Mouse (Mus musculus) midbrain, embryonic 10.5 days (tissue): Measurements from ENCODE around the gene Gm9844. TPM values are rescaled to one million over a fixed set of nuclear protein-coding genes. Genes with fewer than 3 reads are reported as not detected.
"Not testable (repeated sequence)": the region's sequence is repeated elsewhere in the genome, so short reads cannot be mapped to it uniquely, and the experiment has no call there.

ENCODE experiments used
- DNase-seq: peaks from one replicate; pipeline ENCODE4 v3.0.0-alpha.2; 2017; ENCODE audit warnings: low spot score
- H3K27ac ChIP-seq: fragments of 300-500 bp; sonication (generic); replicated peaks from 2 replicates; pipeline ENCODE4 v1.5.1; 2016; ENCODE audit warnings: mild to moderate bottlenecking
- H3K27me3 ChIP-seq: fragments of 300-500 bp; sonication (generic); 2 replicates; pipeline ENCODE4 v1.6.1; 2016; ENCODE audit warnings: low read depth, mild to moderate bottlenecking; ENCODE audit not compliant: poor library complexity, severe bottlenecking
- H3K36me3 ChIP-seq: fragments of 300-500 bp; sonication (generic); 2 replicates; pipeline ENCODE4 v1.6.1; 2016; ENCODE audit warnings: mild to moderate bottlenecking, moderate library complexity
- H3K4me1 ChIP-seq: fragments of 300-500 bp; sonication (generic); 2 replicates; pipeline ENCODE4 v1.6.1; 2016
- H3K4me3 ChIP-seq: fragments of 300-500 bp; sonication (generic); 2 replicates; pipeline ENCODE4 v1.5.1; 2016; ENCODE audit warnings: mild to moderate bottlenecking, moderate library complexity
- H3K9me3 ChIP-seq: fragments of 300-500 bp; sonication (generic); replicated peaks from 2 replicates; pipeline ENCODE4 v1.6.1; 2016; ENCODE audit warnings: mild to moderate bottlenecking
- WGBS: fragments of 180-500 bp; shearing (Covaris S2); methylation state at CpG from one replicate; pipeline ENCODE4 v1.1.7; 2016; 5-methylcytosine and 5-hydroxymethylcytosine counted together
- polyA plus RNA-seq: library from polyadenylated mRNA; unstranded; fragments of >200 nt; fragmentation: Nextera tagmentation; extraction: Ambion mirVana; gene quantifications from 2 replicates; pipeline ENCODE4 v1.2.1, GENCODE M21; 2016

The Gm9844 gene
- polyA plus RNA-seq: 15.7 and 17.2 TPM in 2 replicates

- Histone ChIP-seq H3K27ac (no peak within 1 kb of the TSS), H3K4me1 (peaks cover 9% of the 10 kb centered on the region), H3K4me3 (no peak within 1 kb of the TSS), H3K27me3 (no peaks in the 10 kb centered on the region; the same call in 1 of the 2 replicates), H3K9me3 (no peaks in the 10 kb centered on the region), H3K36me3 (no peaks in the 10 kb centered on the region)
- no peak for DNase-seq
- 89% methylated on average over 7 of the region's 7 CpGs for WGBS
These were observed at the start of gene Gm9844 for GRCm38 (mm10) chr7:24861913-24862312. Gene Gm9844 (plus strand): TSS chr7:24862213.

- WGBS: under 1% methylated on average over 3 of the region's 3 CpGs
- Histone ChIP-seq H3K27me3 (no peaks in the 10 kb centered on the region), H3K4me3 (no peak overlapping the region), H3K9me3 (no peaks in the 10 kb centered on the region), H3K4me1 (no peaks in the 10 kb centered on the region), H3K36me3 (no peaks in the 10 kb centered on the region), H3K27ac (no peak overlapping the region)
- DNase-seq: peak; percentile 69
These were observed 44.5 kb upstream of the Gm9844 start for GRCm38 (mm10) chr7:24817502-24817901.

GRCm38 (mm10) chr7:24824452-24824851, 37.6 kb upstream of the Gm9844 start:
- no peaks in the 10 kb centered on the region for H3K36me3 ChIP-seq
- H3K4me3 ChIP-seq: no peak overlapping the region
- no peaks in the 10 kb centered on the region for H3K9me3 ChIP-seq
- no peak for DNase-seq
- no peaks in the 10 kb centered on the region for H3K4me1 ChIP-seq
- no peak overlapping the region for H3K27ac ChIP-seq
- no peaks in the 10 kb centered on the region for H3K27me3 ChIP-seq
- WGBS: 81% methylated on average over 7 of the region's 7 CpGs

- WGBS: 88% methylated on average over 4 of the region's 4 CpGs
- no peak overlapping the region for H3K4me3 ChIP-seq
- DNase-seq: no peak
These were observed 34.8 kb upstream of the Gm9844 start for GRCm38 (mm10) chr7:24827181-24827580.

GRCm38 (mm10) chr7:24838732-24839409, 23.1 kb upstream of the Gm9844 start:
- not testable (repeated sequence) for H3K27me3 ChIP-seq, DNase-seq, H3K27ac ChIP-seq, H3K36me3 ChIP-seq, H3K4me3 ChIP-seq, H3K4me1 ChIP-seq, H3K9me3 ChIP-seq
- 67% methylated on average over 12 of the region's 13 CpGs for WGBS

More at GRCm38 (mm10) chr7:24827181-24827580, 34.8 kb upstream of the Gm9844 start:
- no peaks in the 10 kb centered on the region for H3K4me1 ChIP-seq
- H3K9me3 ChIP-seq: no peaks in the 10 kb centered on the region
- H3K27me3 ChIP-seq: no peaks in the 10 kb centered on the region
- H3K27ac ChIP-seq: no peak overlapping the region
- H3K36me3 ChIP-seq: no peaks in the 10 kb centered on the region

GRCm38 (mm10) chr7:24839410-24839808, 22.6 kb upstream of the Gm9844 start:
- Histone ChIP-seq H3K36me3 (no peaks in the 10 kb centered on the region), H3K27ac (no peak overlapping the region), H3K9me3 (no peaks in the 10 kb centered on the region), H3K4me1 (no peaks in the 10 kb centered on the region; the same call in 1 of the 2 replicates), H3K27me3 (no peaks in the 10 kb centered on the region), H3K4me3 (no peak overlapping the region)
- no peak for DNase-seq
- WGBS: 80% methylated on average over 8 of the region's 8 CpGs

GRCm38 (mm10) chr7:24840331-24840730, 21.7 kb upstream of the Gm9844 start:
- H3K4me3 ChIP-seq: no peak overlapping the region
- H3K9me3 ChIP-seq: no peaks in the 10 kb centered on the region
- H3K4me1 ChIP-seq: no peaks in the 10 kb centered on the region; the same call in 1 of the 2 replicates
- 57% methylated on average over 3 of the region's 3 CpGs for WGBS
- H3K27ac ChIP-seq: no peak overlapping the region
- H3K27me3 ChIP-seq: no peaks in the 10 kb centered on the region
- no peaks in the 10 kb centered on the region for H3K36me3 ChIP-seq
- no peak for DNase-seq

GRCm38 (mm10) chr7:24841009-24841408, 21.0 kb upstream of the Gm9844 start:
- H3K27ac ChIP-seq: no peak overlapping the region
- no peaks in the 10 kb centered on the region for H3K27me3 ChIP-seq
- no peaks in the 10 kb centered on the region for H3K36me3 ChIP-seq
- DNase-seq: no peak
- peaks cover 7% of the 10 kb centered on the region for H3K4me1 ChIP-seq
- no peak overlapping the region for H3K4me3 ChIP-seq
- H3K9me3 ChIP-seq: no peaks in the 10 kb centered on the region
- 82% methylated on average over 4 of the region's 4 CpGs for WGBS

GRCm38 (mm10) chr7:24844144-24844543, 17.9 kb upstream of the Gm9844 start:
- no peak for DNase-seq
- Histone ChIP-seq H3K9me3 (no peaks in the 10 kb centered on the region), H3K27ac (no peak overlapping the region), H3K4me3 (no peak overlapping the region), H3K27me3 (no peaks in the 10 kb centered on the region), H3K4me1 (peaks cover 14% of the 10 kb centered on the region), H3K36me3 (no peaks in the 10 kb centered on the region)
- 47% methylated on average over 5 of the region's 5 CpGs for WGBS

GRCm38 (mm10) chr7:24845181-24845580, 16.8 kb upstream of the Gm9844 start:
- 85% methylated on average over 9 of the region's 9 CpGs for WGBS
- Histone ChIP-seq H3K4me1 (peaks cover 15% of the 10 kb centered on the region), H3K4me3 (no peak overlapping the region), H3K9me3 (no peaks in the 10 kb centered on the region), H3K36me3 (no peaks in the 10 kb centered on the region), H3K27ac (no peak overlapping the region), H3K27me3 (no peaks in the 10 kb centered on the region)
- no peak for DNase-seq

- H3K27ac ChIP-seq: no peak overlapping the region
- H3K36me3 ChIP-seq: no peaks in the 10 kb centered on the region
- WGBS: 5% methylated on average over 6 of the region's 6 CpGs
- H3K4me1 ChIP-seq: peaks cover 18% of the 10 kb centered on the region
- H3K4me3 ChIP-seq: no peak overlapping the region
- H3K27me3 ChIP-seq: no peaks in the 10 kb centered on the region
- DNase-seq: peak; percentile 67
- H3K9me3 ChIP-seq: no peaks in the 10 kb centered on the region
These were observed 16.3 kb upstream of the Gm9844 start for GRCm38 (mm10) chr7:24845713-24846112.

- H3K36me3 ChIP-seq, DNase-seq, H3K9me3 ChIP-seq, H3K27me3 ChIP-seq, H3K27ac ChIP-seq, H3K4me3 ChIP-seq: not testable (repeated sequence)
- H3K4me1 ChIP-seq: peaks cover 22% of the 10 kb centered on the region
- WGBS: 46% methylated on average over 2 of the region's 2 CpGs
These were observed 15.4 kb upstream of the Gm9844 start for GRCm38 (mm10) chr7:24846576-24846975.

- H3K27me3 ChIP-seq: no peaks in the 10 kb centered on the region
- H3K4me3 ChIP-seq: no peak overlapping the region
- 35% methylated on average over 5 of the region's 5 CpGs for WGBS
- no peak for DNase-seq
- 0 out of 2 replicates have a peak overlapping the region, but pooled peaks have one; percentile 17 for H3K27ac ChIP-seq
- no peaks in the 10 kb centered on the region for H3K36me3 ChIP-seq
- H3K9me3 ChIP-seq: no peaks in the 10 kb centered on the region
- H3K4me1 ChIP-seq: peaks cover 28% of the 10 kb centered on the region
These were observed 11.9 kb upstream of the Gm9844 start for GRCm38 (mm10) chr7:24850162-24850561.
